Mouse (Mus musculus): ENCODE data around the gene Tex35.

Gene Tex35

GRCm38 (mm10) chr1:157081076-157081804 lies 27.2 kb downstream of the Tex35 start:
- DNase-seq: peak; percentile 51

GRCm38 (mm10) chr1:157080071-157080470 lies 28.4 kb downstream of the Tex35 start:
- DNase-seq: no peak

GRCm38 (mm10) chr1:157079384-157080025 lies 29.0 kb downstream of the Tex35 start:
- DNase-seq: peak; percentile 72

GRCm38 (mm10) chr1:157076781-157077705 lies 31.4 kb downstream of the Tex35 start:
- DNase-seq: peak; percentile 96

- peak; percentile 91 for DNase-seq
Observed at GRCm38 (mm10) chr1:157076257-157076656, 32.2 kb downstream of the Tex35 start.

GRCm38 (mm10) chr1:157074937-157075336 lies 33.5 kb downstream of the Tex35 start:
- peak; percentile 34 for DNase-seq

- no peak for DNase-seq
Observed at GRCm38 (mm10) chr1:157074371-157074770, 34.1 kb downstream of the Tex35 start.

- no peak for DNase-seq
Observed at GRCm38 (mm10) chr1:157073592-157073991, 34.9 kb downstream of the Tex35 start.

GRCm38 (mm10) chr1:157069181-157069828 lies 39.2 kb downstream of the Tex35 start:
- DNase-seq: no peak

- no peak for DNase-seq
Observed at GRCm38 (mm10) chr1:157068316-157068715, 40.2 kb downstream of the Tex35 start.

- no peak for DNase-seq
Observed at GRCm38 (mm10) chr1:157065819-157066730, 42.4 kb downstream of the Tex35 start.

GRCm38 (mm10) chr1:157063318-157064115 lies 45.0 kb downstream of the Tex35 start:
- peak; percentile 48 for DNase-seq

GRCm38 (mm10) chr1:157062445-157062825 lies 46.0 kb downstream of the Tex35 start:
- DNase-seq: no peak

- no peak for DNase-seq
Observed at GRCm38 (mm10) chr1:157061800-157062444, 46.6 kb downstream of the Tex35 start.

GRCm38 (mm10) chr1:157061170-157061569 lies 47.3 kb downstream of the Tex35 start:
- no peak for DNase-seq

GRCm38 (mm10) chr1:157060441-157061135 lies 47.9 kb downstream of the Tex35 start:
- no peak for DNase-seq

- DNase-seq: no peak
Observed at GRCm38 (mm10) chr1:157055901-157056300, 52.6 kb downstream of the Tex35 start.

GRCm38 (mm10) chr1:157055288-157055831 lies 53.1 kb downstream of the Tex35 start:
- no peak for DNase-seq

- no peak for DNase-seq
Observed at GRCm38 (mm10) chr1:157054659-157055058, 53.8 kb downstream of the Tex35 start.
